Mouse (Mus musculus): ENCODE measurements around the gene Tcf20.

DNA sequence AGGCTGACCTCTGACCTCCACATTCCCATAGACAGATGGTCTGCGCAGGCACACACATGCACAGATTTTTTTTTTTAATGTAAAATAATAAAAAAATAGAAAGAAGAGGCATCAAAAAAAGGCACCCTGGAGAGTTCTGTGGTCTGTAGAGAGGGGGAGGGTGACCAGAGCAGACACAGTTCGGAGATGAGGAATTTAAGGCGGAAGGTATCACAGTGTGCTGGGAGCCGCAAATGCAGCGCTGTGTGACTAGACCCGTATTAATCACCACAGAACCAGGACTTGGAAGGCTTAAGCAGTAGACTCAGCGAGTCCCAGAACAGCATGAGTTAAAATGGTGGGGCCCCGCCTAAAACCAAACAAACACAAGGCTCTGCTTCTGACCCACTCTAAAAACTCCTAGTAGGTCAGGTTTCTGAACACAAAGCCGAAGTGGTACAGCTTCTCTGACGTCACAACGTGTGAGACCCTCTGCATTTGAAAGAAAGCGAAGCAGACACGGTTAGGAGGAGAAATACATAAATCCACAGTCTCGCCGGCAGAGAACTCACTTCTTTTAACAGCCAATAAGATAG is 19.8 kb upstream of the Tcf20 start:
- no peak for TF ChIP-seq GATA1 (IDR thresholded peaks at IDR 0.05; ENCODE audit: borderline replicate concordance, low read length)
- TF ChIP-seq FLI1 (IDR thresholded peaks at IDR 0.05; ENCODE audit: low read length), result no peak
